Mouse (Mus musculus): ENCODE results near the gene Isyna1. TPM values are rescaled to one million over a fixed set of nuclear protein-coding genes. Genes with fewer than 3 reads are reported as not detected.

The Isyna1 gene
- polyA plus RNA-seq (2015; fragmentation: Nextera tagmentation; extraction: Ambion mirVana): 37.4 and 39.3 TPM in 2 replicates

DNA sequence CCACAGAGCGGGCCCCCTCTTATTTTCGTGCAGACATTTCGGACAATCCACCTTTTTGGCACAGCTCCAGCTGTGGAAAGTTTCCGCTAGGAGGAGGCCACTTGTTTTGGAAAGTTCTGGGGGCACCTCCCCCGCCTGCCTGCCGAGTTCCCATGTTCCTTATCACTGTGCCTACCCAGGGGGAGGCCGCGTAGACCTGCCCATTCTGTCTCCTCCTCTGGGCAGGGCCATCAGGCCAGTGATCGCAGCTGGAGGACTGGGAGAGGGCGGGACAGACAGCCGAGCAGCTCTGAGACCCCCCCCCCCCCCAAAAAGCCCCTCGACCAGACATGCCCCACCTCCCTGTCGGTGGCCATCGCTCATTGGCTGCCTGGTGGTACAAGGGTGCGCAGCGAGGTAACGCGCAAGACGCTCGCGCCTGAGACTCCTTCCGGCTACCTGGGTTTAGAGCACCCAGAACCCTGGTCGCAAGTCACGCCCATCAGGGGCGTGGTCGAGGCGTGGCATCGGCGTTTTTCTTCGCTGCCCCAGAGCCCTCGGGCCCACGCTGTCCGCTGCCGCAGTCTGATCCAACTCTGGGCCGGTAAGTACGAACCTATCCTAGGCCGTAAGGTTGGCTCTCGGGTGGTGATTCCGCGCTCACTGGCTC, at the start of gene Isyna1:
Gene Isyna1 (plus strand): TSS at position 413 of the 649 bp plus-strand sequence.
- Histone ChIP-seq H3K4me1 (replicated peaks; ENCODE audit: control insufficient read depth, insufficient read depth) (peaks cover 5% of the 10 kb centered on the region; the same call in 1 of the 2 replicates), H3K27ac (replicated peaks) (peak within 1 kb of the TSS; percentile 56), H3K9ac (ENCODE audit: low read length) (peak within 1 kb of the TSS; percentile 59), H3K4me3 (ENCODE audit: low read depth, low read length) (peak within 1 kb of the TSS; percentile 51), H3K36me3 (ENCODE audit: control insufficient read depth, insufficient read depth, low read length) (peaks cover 11% of the 10 kb centered on the region; the same call in 1 of the 2 replicates), H3K27me3 (ENCODE audit: control insufficient read depth, insufficient read depth, low read length) (no peaks in the 10 kb centered on the region), H3K9me3 (ENCODE audit: control insufficient read depth, low read length) (no peaks in the 10 kb centered on the region), H3K4me2 (replicated peaks; ENCODE audit: low read depth) (peak within 1 kb of the TSS; percentile 98)
- under 1% methylated on average over 39 of the region's 40 CpGs for WGBS
- peak; percentile 80 for ATAC-seq (ENCODE audit: low FRiP score, low TSS enrichment)
- TF ChIP-seq EP300 (optimal IDR thresholded peaks at IDR 0.05) (no peak), CTCF (IDR thresholded peaks at IDR 0.05; ENCODE audit: low read depth) (peak; percentile 18)
- DNase-seq (ENCODE audit: low spot score): peak; percentile 93

DNA sequence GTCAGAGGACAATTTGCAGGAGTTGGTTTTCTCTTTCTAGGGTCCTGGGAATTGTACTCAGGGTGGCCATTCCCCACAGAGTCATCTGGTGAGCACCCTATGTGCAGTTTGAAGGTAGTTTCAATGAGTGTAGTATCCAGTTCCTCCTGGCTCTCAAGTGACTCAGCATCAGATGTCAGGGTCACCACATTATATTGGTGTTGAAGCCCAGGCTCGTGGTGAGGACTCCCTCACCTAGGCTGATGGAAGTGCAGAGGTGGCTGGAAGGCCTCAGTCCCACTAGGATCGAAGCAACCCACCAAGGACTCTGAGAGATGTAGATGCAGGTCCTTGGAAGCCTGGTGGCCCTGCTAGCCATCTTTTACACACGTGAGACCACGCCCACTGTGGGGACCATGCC, 47.8 kb upstream of the Isyna1 start:
- Histone ChIP-seq H3K36me3 (ENCODE audit: control insufficient read depth, insufficient read depth, low read length) (no peaks in the 10 kb centered on the region; the same call in 1 of the 2 replicates), H3K4me3 (ENCODE audit: low read depth, low read length) (no peak overlapping the region), H3K9ac (ENCODE audit: low read length) (no peak overlapping the region), H3K27me3 (ENCODE audit: control insufficient read depth, insufficient read depth, low read length) (no peaks in the 10 kb centered on the region), H3K4me1 (replicated peaks; ENCODE audit: control insufficient read depth, insufficient read depth) (no peaks in the 10 kb centered on the region), H3K27ac (replicated peaks) (no peak overlapping the region), H3K9me3 (ENCODE audit: control insufficient read depth, low read length) (no peaks in the 10 kb centered on the region), H3K4me2 (replicated peaks; ENCODE audit: low read depth) (no peak overlapping the region)
- ATAC-seq (ENCODE audit: low FRiP score, low TSS enrichment) (no peak), DNase-seq (ENCODE audit: low spot score) (no peak)
- no peak for TF ChIP-seq EP300 (optimal IDR thresholded peaks at IDR 0.05)
- TF ChIP-seq CTCF (IDR thresholded peaks at IDR 0.05; ENCODE audit: low read depth): no peak
- 77% methylated on average over 4 of the region's 4 CpGs for WGBS

DNA sequence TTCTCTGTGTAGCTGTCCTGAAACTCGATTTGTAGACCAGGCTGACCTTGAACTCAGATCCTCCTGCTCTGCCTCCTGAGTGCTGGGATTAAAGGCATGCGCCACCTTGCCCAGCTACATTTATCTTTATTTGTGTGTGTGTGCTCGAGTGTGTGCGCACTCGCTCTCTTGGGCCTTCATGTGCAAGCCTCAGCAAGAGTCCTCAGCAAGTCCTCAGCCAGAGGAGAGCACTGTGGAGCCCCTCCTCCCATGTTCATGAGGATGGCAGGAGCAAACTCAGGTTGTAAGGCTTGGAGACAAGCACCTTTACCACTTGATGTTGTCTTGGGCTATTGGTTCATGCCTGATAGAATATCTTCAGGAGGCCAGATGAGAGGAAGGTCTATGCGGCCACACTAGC, 46.4 kb upstream of the Isyna1 start:
- H3K9ac ChIP-seq (ENCODE audit: low read length): no peak overlapping the region
- no peak for DNase-seq (ENCODE audit: low spot score)
- H3K4me2 ChIP-seq (replicated peaks; ENCODE audit: low read depth): no peak overlapping the region
- H3K9me3 ChIP-seq (ENCODE audit: control insufficient read depth, low read length): no peaks in the 10 kb centered on the region
- H3K36me3 ChIP-seq (ENCODE audit: control insufficient read depth, insufficient read depth, low read length): no peaks in the 10 kb centered on the region; the same call in 1 of the 2 replicates
- TF ChIP-seq CTCF (IDR thresholded peaks at IDR 0.05; ENCODE audit: low read depth): no peak
- no peak for TF ChIP-seq EP300 (optimal IDR thresholded peaks at IDR 0.05)
- H3K27ac ChIP-seq (replicated peaks): no peak overlapping the region
- 0 out of 2 replicates have a peak, but pooled peaks cover 2% of the 10 kb centered on the region for H3K4me1 ChIP-seq (replicated peaks; ENCODE audit: control insufficient read depth, insufficient read depth)
- ATAC-seq (ENCODE audit: low FRiP score, low TSS enrichment): no peak
- no peaks in the 10 kb centered on the region for H3K27me3 ChIP-seq (ENCODE audit: control insufficient read depth, insufficient read depth, low read length)
- no peak overlapping the region for H3K4me3 ChIP-seq (ENCODE audit: low read depth, low read length)
- 80% methylated on average over 6 of the region's 6 CpGs for WGBS

DNA sequence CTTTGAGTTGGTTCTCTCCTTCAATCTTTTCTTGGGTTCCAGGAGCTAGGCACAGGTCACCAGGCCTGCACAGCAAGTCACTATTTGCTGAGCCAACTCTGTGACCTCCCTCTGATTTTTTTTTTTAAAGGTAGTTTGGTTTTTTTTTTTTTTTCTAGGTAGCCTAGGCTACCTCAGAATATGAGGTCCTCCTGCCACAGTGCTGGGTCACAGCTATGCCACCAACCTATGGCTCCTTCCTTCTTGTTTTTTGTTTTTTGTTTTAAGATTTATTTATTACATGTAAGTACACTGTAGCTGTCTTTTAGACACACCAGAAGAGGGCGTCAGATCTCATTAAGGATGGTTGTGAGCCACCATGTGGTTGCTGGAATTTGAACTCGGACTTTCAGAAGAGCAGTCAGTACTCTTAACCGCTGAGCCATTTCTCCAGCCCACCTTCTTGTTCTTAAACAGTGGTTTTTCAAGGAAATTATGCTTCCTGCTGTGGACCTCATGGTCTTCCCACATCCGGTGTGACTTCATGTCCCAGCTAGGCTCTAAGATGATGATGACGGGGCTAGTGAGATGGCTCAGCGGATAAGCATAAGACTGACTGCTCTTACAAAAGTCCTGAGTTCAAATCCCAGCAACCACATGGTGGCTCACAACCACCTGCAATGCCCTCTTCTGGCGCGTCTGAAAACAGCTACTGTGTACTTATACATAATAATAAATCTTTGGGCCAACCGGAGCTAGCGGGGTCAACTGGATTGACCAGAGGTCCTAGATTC, 44.6 kb upstream of the Isyna1 start:
- ATAC-seq (ENCODE audit: low FRiP score, low TSS enrichment): no peak
- no peak overlapping the region for H3K4me3 ChIP-seq (ENCODE audit: low read depth, low read length)

DNA sequence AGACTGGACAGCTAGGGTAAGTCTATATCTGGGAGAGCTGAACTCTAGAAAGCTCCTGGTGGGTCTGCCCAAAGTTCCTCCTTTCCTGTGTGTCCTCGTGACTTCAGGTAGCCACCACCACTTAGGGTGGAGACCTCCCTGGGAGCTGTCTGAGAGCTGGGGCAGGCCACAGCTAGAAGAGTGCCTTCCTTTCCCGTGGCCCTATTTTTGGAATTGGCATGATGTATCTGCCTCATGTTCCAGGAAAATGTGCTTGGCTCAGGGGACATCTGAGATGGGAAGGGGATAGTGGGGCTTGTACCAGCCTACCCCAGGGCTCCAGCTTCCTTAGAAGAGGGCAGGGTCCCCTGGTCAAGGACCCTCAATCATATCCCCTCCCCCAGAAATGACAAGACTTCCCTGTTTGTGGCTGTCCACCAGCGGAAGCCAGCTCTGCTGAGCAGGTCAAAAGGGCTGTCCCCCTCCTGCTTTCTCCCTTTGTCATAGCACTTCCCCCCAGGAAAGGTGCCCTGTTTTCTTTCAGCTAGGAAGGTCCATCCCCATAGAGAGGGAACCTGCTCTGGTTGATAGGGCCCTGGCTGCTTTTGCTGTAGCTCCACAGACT, 42.5 kb upstream of the Isyna1 start:
- 52% methylated on average over 3 of the region's 3 CpGs for WGBS
- TF ChIP-seq CTCF (IDR thresholded peaks at IDR 0.05; ENCODE audit: low read depth) (no peak), EP300 (optimal IDR thresholded peaks at IDR 0.05) (no peak)
- ATAC-seq (ENCODE audit: low FRiP score, low TSS enrichment): no peak
- DNase-seq (ENCODE audit: low spot score): no peak
- 0 out of 2 replicates have a peak overlapping the region, but pooled peaks have one; percentile 40 for H3K27ac ChIP-seq (replicated peaks)
- H3K4me1 ChIP-seq (replicated peaks; ENCODE audit: control insufficient read depth, insufficient read depth): peaks cover 8% of the 10 kb centered on the region
- H3K4me2 ChIP-seq (replicated peaks; ENCODE audit: low read depth): no peak overlapping the region
- no peak overlapping the region for H3K9ac ChIP-seq (ENCODE audit: low read length)
- no peaks in the 10 kb centered on the region for H3K9me3 ChIP-seq (ENCODE audit: control insufficient read depth, low read length)
- no peaks in the 10 kb centered on the region for H3K27me3 ChIP-seq (ENCODE audit: control insufficient read depth, insufficient read depth, low read length)
- H3K36me3 ChIP-seq (ENCODE audit: control insufficient read depth, insufficient read depth, low read length): no peaks in the 10 kb centered on the region; the same call in 1 of the 2 replicates
- no peak overlapping the region for H3K4me3 ChIP-seq (ENCODE audit: low read depth, low read length)

More for the DNA sequence above, 44.6 kb upstream of the Isyna1 start:
- H3K9ac ChIP-seq (ENCODE audit: low read length): no peak overlapping the region
- TF ChIP-seq CTCF (IDR thresholded peaks at IDR 0.05; ENCODE audit: low read depth): peak; percentile 29; the same call in 1 of the 2 replicates
- no peak for TF ChIP-seq EP300 (optimal IDR thresholded peaks at IDR 0.05)
- H3K9me3 ChIP-seq (ENCODE audit: control insufficient read depth, low read length): no peaks in the 10 kb centered on the region
- DNase-seq (ENCODE audit: low spot score): no peak
- H3K4me1 ChIP-seq (replicated peaks; ENCODE audit: control insufficient read depth, insufficient read depth): peaks cover 8% of the 10 kb centered on the region
- no peaks in the 10 kb centered on the region for H3K27me3 ChIP-seq (ENCODE audit: control insufficient read depth, insufficient read depth, low read length)
- WGBS: 89% methylated on average over 10 of the region's 10 CpGs
- no peak overlapping the region for H3K27ac ChIP-seq (replicated peaks)
- no peaks in the 10 kb centered on the region; the same call in 1 of the 2 replicates for H3K36me3 ChIP-seq (ENCODE audit: control insufficient read depth, insufficient read depth, low read length)
- no peak overlapping the region for H3K4me2 ChIP-seq (replicated peaks; ENCODE audit: low read depth)
